Mouse (Mus musculus) megakaryocyte, embryonic 14.5 days (primary cell): Measurements from ENCODE around the gene Gm17455.

Source experiments
- FLI1 ChIP-seq: IDR thresholded peaks from 2 replicates; pipeline ENCODE4 v1.6.1; 2012; ENCODE audit warnings: low read length, inconsistent platforms, mixed read lengths
- GATA1 ChIP-seq: IDR thresholded peaks from 3 replicates; pipeline ENCODE4 v1.6.1; 2012; ENCODE audit warnings: mixed read lengths, low read length, inconsistent platforms, borderline replicate concordance

DNA sequence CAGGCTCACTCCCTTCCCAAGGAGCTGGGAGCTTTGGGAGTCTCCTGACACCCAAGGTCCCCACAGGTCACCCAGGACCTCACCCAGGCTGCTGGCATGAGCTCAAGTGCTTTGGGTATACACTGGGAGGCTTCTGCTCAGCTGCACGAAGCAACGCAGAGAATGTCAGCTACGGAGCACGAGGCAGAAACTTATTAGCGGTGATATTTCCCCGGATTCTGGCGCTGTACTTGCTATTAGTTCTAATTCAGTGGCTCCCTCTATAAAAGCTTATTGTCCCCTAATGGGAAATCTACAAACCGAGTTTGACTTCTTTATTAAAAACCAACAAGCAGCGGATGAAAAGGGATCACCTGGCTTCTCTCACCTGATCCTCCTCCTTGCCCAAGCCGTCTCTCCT is 30.5 kb downstream of the Gm17455 start:
- TF ChIP-seq GATA1 (no peak), FLI1 (no peak)
